9 mouse cellular contexts compared by ENCODE assay signal in genomic region chr3:88254268-88254926, GRCm38 (mm10). TPM values are rescaled to one million over a fixed set of nuclear protein-coding genes. Genes with fewer than 3 reads are reported as not detected.
A peak's percentile ranks its signal among the peaks of the same experiment; 100 is the strongest.
DNase-seq lines count a peak whose midpoint lies in the region; ATAC-seq and TF ChIP-seq lines count a peak whose summit lies in the region.
"Had no signal": no experiment of that assay in that cellular context is flagged by ENCODE, and none has a peak within 500 bp of the region (broad histone marks: within the 10 kb centered on the region; RNA-seq: fewer than 3 reads in every experiment).

Rhbg (minus strand) TSS chr3:88254709.

- no peak within 1 kb of the TSS for H3K27ac ChIP-seq in layer of hippocampus, adult 2 months
- H3K27ac ChIP-seq in kidney, embryonic 15.5 days: no peak within 1 kb of the TSS
- no peak within 1 kb of the TSS for H3K27ac ChIP-seq in stomach, embryonic 15.5 days

- peaks cover 30% of the 10 kb centered on the region for H3K4me1 ChIP-seq in kidney, embryonic 15.5 days
- H3K4me1 ChIP-seq in stomach, embryonic 15.5 days: peaks cover 8% of the 10 kb centered on the region

- H3K4me3 ChIP-seq in layer of hippocampus, adult 2 months: peak within 1 kb of the TSS; percentile 43
- peak within 1 kb of the TSS; percentile 39 for H3K4me3 ChIP-seq in kidney, embryonic 15.5 days (replicated peaks)
- peak within 1 kb of the TSS; percentile 41 for H3K4me3 ChIP-seq in stomach, embryonic 15.5 days (replicated peaks)

- H3K27me3 ChIP-seq in kidney, embryonic 15.5 days: peaks cover 43% of the 10 kb centered on the region
- H3K27me3 ChIP-seq in stomach, embryonic 15.5 days (replicated peaks): peaks cover 14% of the 10 kb centered on the region

- ATAC-seq in kidney, embryonic 15.5 days (replicated peaks; ENCODE audit: low FRiP score): peak; percentile 61; the same call in 1 of the 2 replicates
- ATAC-seq in stomach, embryonic 15.5 days (ENCODE audit: insufficient read depth, low FRiP score, low read depth): peak; percentile 61; the same call in 1 of the 2 replicates
- ATAC-seq: Patski had no signal

- 2% methylated on average over 34 of the region's 34 CpGs for WGBS in kidney, embryonic 15.5 days
- 2% methylated on average over 34 of the region's 34 CpGs for WGBS in stomach, embryonic 15.5 days

- peak within 1 kb of the TSS; percentile 66 for H3K4me2 ChIP-seq in kidney, embryonic 15.5 days
- H3K4me2 ChIP-seq in stomach, embryonic 15.5 days: peak within 1 kb of the TSS; percentile 68

- peak within 1 kb of the TSS; percentile 35; the same call in 1 of the 2 replicates for H3K9ac ChIP-seq in kidney, embryonic 15.5 days
- peak within 1 kb of the TSS; percentile 20; the same call in 1 of the 2 replicates for H3K9ac ChIP-seq in stomach, embryonic 15.5 days

- no peak for DNase-seq in layer of hippocampus, adult 2 months (ENCODE audit: low spot score in 2 of 2)
- DNase-seq in layer of hippocampus, postnatal 36 days: no peak
- DNase-seq in cerebellum, adult 11-12 months: peak; percentile 59
- no peak for DNase-seq in gonadal fat pad, adult 2 months (ENCODE audit: low read depth)
- DNase-seq in lung, postnatal 10 days: peak; percentile 72
- DNase-seq in T-cell, adult 2 months (ENCODE audit: low spot score): no peak

- TF ChIP-seq CTCF in layer of hippocampus, adult 2 months (conservative IDR thresholded peaks at IDR 0.05): no peak

- no peaks in the 10 kb centered on the region for H3K9me3 ChIP-seq in kidney, embryonic 15.5 days (replicated peaks)
- no peaks in the 10 kb centered on the region for H3K9me3 ChIP-seq in stomach, embryonic 15.5 days

- H3K36me3 ChIP-seq in kidney, embryonic 15.5 days: no peaks in the 10 kb centered on the region
- H3K36me3 ChIP-seq in stomach, embryonic 15.5 days: no peaks in the 10 kb centered on the region

RNA-seq across cellular contexts. Expression of gene Rhbg, which starts in this region (rescaled TPM):
- not detected for total RNA-seq in layer of hippocampus, adult 2 months (2021)
- not detected for total RNA-seq in layer of hippocampus, postnatal 36 days (2021)
- polyA plus RNA-seq in gonadal fat pad, adult 2 months (2012; rRNA removed): 33.0 TPM in 2 replicates
- 6.5 and 6.6 TPM in 2 replicates for polyA plus RNA-seq in kidney, embryonic 15.5 days (2015; fragmentation: Nextera tagmentation; extraction: Ambion mirVana)
- polyA plus RNA-seq in stomach, embryonic 15.5 days (2015; fragmentation: Nextera tagmentation; extraction: Ambion mirVana): 4.2 and 8.2 TPM in 2 replicates
- polyA plus RNA-seq: Patski had no signal

Comparison
In these comparisons a context has a peak if more than half of its experiments do, and no peak if none do; other contexts are left out.
1. DNase-seq: peak in cerebellum, adult 11-12 months (single experiment) and lung, postnatal 10 days (single experiment); none in layer of hippocampus, adult 2 months (0 of 2), layer of hippocampus, postnatal 36 days (0 of 2), gonadal fat pad, adult 2 months (single experiment) and T-cell, adult 2 months (single experiment).
2. Peak in every context shown above with its lines, with median percentiles within 50 percentile points of each other: H3K4me3 ChIP-seq.